Mouse (Mus musculus) naive thymus-derived CD4-positive, alpha-beta T cell, adult 2 months (primary cell): ENCODE measurements around the gene Vmn1r49.
"Not testable (repeated sequence)": the region's sequence is repeated elsewhere in the genome, so short reads cannot be mapped to it uniquely, and the experiment has no call there.

Experiments used
- DNase-seq: peaks from one replicate; pipeline ENCODE4 v3.0.0-alpha.2; 2011; ENCODE audit warnings: low read depth

Vmn1r49 gene

GRCm38 (mm10) chr6:90078406-90078805, at the start of gene Vmn1r49:
Gene Vmn1r49 (minus strand): TSS chr6:90078506.
- no peak for DNase-seq

DNA sequence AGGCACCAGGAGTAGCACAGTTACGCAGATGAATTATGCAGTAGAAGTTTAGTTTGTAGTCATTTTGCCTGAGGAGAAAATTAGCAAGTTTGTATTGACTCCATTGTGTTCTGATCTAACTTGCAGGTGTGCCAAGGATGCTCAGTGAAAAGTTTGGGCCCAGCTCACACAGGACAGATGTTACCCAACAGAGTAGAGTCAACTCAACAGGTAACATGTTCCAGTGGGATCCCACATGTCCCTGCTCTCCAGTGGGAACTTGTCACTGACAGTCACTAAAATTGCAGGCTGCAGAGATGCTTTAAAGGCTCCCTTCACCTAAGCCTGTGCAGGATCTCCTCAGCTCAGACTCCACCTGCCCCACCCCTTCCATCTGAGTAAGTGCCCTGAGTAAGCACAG, 44.0 kb upstream of the Vmn1r49 start, which contains the start of gene Vmn1r51:
Gene Vmn1r51 (plus strand): TSS at position 301 of the 400 bp plus-strand sequence.
- not testable (repeated sequence) for DNase-seq

DNA sequence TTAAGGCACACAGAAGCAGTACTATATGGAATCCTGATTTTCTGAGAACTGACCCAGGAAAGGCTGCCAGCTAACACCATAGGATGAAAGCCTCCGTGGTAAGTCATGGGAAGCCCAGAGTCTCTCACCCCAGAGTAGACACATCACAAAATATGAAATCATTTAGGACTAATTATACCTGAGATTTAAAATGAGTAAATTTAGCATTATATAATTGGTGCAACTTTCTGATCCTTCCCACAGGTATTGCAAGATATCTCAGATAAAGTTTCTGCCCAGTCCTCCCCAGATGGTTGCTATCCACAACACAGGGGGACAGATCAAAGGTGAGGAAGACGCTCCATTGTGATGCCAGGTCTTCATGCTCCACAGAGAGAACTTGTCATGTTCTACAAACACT, 22.8 kb upstream of the Vmn1r49 start, which contains the start of gene Vmn1r50:
Gene Vmn1r50 (plus strand): TSS at position 301 of the 400 bp plus-strand sequence.
- DNase-seq: no peak

GRCm38 (mm10) chr6:90100566-90100965, 22.3 kb upstream of the Vmn1r49 start:
- no peak for DNase-seq

DNA sequence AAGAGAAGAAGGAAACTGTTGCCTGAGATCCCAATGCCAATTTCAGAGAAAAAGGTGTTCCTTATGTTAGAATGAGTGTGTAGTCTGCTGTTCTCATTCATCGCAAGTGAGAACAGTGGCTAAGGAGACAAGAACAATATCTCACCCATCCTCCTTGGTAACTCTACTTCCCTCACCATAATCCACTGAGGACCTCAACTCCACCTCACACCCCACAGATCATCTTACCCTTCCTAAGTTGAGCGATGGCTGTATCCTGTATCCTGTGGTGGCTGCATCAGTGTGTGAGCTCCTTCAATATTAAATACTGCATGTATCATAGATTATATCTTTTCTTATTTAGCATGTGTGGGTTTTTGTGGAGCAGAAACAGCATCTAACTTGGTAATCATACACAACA, 41.6 kb downstream of the Vmn1r49 start, which contains the start of gene Vmn1r48:
Gene Vmn1r48 (minus strand): TSS at position 101 of the 400 bp plus-strand sequence.
- not testable (repeated sequence) for DNase-seq
